Mouse (Mus musculus) stomach, embryonic 15.5 days (tissue): ENCODE data around the gene Fgfr3. TPM values are rescaled to one million over a fixed set of nuclear protein-coding genes. Genes with fewer than 3 reads are reported as not detected.

Experiments
- ATAC-seq: fragments of 200-750 bp; cut with Nextera tagmentation; 2 replicates; pipeline ENCODE4 v1.8.0; 2017; ENCODE audit warnings: low read depth, moderate number of reproducible peaks, moderate TSS enrichment; ENCODE audit not compliant: insufficient read depth, low FRiP score
- H3K27ac ChIP-seq: fragments of 300-500 bp; sonication (generic); 2 replicates; pipeline ENCODE4 v1.5.1; 2015; ENCODE audit warnings: mild to moderate bottlenecking, inconsistent platforms
- H3K27me3 ChIP-seq: fragments of 300-500 bp; sonication (generic); replicated peaks from 2 replicates; pipeline ENCODE4 v1.6.1; 2015; ENCODE audit warnings: inconsistent platforms
- H3K36me3 ChIP-seq: fragments of 300-500 bp; sonication (generic); 2 replicates; pipeline ENCODE4 v1.6.1; 2015; ENCODE audit warnings: inconsistent platforms
- H3K4me1 ChIP-seq: fragments of 300-500 bp; sonication (generic); 2 replicates; pipeline ENCODE4 v1.6.1; 2015; ENCODE audit warnings: inconsistent platforms
- H3K4me2 ChIP-seq: fragments of 300-500 bp; sonication (generic); 2 replicates; pipeline ENCODE4 v1.6.1; 2015; ENCODE audit warnings: mild to moderate bottlenecking, inconsistent platforms
- H3K4me3 ChIP-seq: fragments of 300-500 bp; sonication (generic); replicated peaks from 2 replicates; pipeline ENCODE4 v1.5.1; 2015; ENCODE audit warnings: inconsistent platforms
- H3K9ac ChIP-seq: fragments of 300-500 bp; sonication (generic); 2 replicates; pipeline ENCODE4 v1.6.1; 2015; ENCODE audit warnings: inconsistent platforms
- H3K9me3 ChIP-seq: fragments of 300-500 bp; sonication (generic); 2 replicates; pipeline ENCODE4 v1.6.1; 2016; ENCODE audit warnings: inconsistent platforms
- WGBS: fragments of 180-500 bp; shearing (Covaris S2); methylation state at CpG from one replicate; pipeline ENCODE4 v1.1.7; 2015; 5-methylcytosine and 5-hydroxymethylcytosine counted together
- polyA plus RNA-seq: library from polyadenylated mRNA; unstranded; fragments of >200 nt; fragmentation: Nextera tagmentation; extraction: Ambion mirVana; gene quantifications from 2 replicates; pipeline ENCODE4 v1.2.1, GENCODE M21; 2015

Fgfr3 gene
- polyA plus RNA-seq, 1 experiment from 2014 or later: 29.2 TPM

DNA sequence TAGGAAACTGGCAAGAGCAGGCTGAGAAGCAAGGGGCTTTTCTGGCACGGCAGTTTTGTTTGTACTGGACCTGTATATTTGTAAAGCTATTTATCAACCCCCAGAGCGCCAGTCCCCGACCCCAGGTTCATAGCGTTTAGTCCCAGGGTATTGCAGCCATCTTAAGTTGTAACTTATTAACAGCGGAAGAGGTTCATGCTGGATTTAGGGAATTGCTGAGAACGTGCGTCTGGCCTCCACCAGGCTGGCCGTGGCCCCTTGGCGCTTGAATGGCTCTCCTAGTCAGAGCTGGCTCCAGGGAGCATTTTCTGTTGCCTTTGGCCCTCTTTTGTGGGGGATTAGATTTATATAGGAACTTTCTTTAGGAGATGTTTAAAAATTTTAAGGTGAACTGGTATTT lies 14.8 kb downstream of the Fgfr3 start:
- ATAC-seq: no peak
- 56% methylated on average over 9 of the region's 9 CpGs for WGBS

DNA sequence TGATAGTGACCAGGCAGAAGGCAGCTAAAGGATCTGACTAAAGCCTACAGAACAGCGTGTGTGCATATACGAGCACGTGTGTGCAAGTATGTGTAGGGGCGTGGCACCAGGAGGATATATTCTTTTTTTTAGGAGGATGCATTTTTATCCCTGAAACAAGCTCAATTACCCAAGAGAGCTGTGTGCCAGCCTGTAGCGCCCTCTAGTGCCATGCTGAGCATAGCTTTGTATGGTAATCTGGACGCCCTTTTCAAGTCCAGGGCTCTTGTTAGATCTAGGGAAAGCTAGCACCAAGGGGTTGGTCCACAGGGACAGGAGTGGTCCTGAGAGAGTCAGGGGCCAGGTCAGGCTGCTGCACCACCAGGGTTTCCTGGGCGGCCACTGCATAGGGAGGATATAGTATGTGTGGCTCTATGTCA lies 16.4 kb downstream of the Fgfr3 start:
- 19% methylated on average over 7 of the region's 7 CpGs for WGBS
- peaks cover 12% of the 10 kb centered on the region; the same call in 1 of the 2 replicates for H3K36me3 ChIP-seq
- ATAC-seq: 0 out of 2 replicates have a peak, but pooled peaks have one; percentile 29

More for the DNA sequence above, 14.8 kb downstream of the Fgfr3 start:
- H3K27ac ChIP-seq: no peak overlapping the region
- peaks cover 23% of the 10 kb centered on the region; the same call in 1 of the 2 replicates for H3K36me3 ChIP-seq
- no peaks in the 10 kb centered on the region for H3K9me3 ChIP-seq
- no peaks in the 10 kb centered on the region for H3K27me3 ChIP-seq
- H3K4me2 ChIP-seq: no peak overlapping the region
- no peaks in the 10 kb centered on the region for H3K4me1 ChIP-seq
- H3K4me3 ChIP-seq: no peak overlapping the region
- H3K9ac ChIP-seq: no peak overlapping the region

DNA sequence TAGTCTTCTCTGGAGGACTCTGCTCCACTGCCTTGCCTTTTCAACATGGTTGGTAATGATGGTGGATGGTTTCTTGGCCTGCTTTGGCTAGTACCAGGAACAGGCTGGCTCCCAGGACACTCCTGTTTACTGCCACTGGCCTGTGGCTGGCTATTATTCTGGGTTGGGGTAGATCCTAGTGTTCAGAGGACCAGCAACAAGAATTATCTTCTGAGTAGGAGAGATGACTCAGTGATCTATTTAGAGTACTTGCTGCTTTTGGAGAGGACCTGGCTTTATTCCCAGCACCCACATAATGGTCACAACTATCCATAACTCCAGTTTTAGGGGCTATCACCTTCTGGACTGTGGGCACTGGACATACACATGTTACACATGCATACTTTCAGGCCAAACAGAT lies 16.9 kb downstream of the Fgfr3 start:
- no peak for ATAC-seq
- no peak overlapping the region for H3K27ac ChIP-seq
- peaks cover 12% of the 10 kb centered on the region; the same call in 1 of the 2 replicates for H3K36me3 ChIP-seq

More for the DNA sequence above, 16.4 kb downstream of the Fgfr3 start:
- Histone ChIP-seq H3K9me3 (no peaks in the 10 kb centered on the region), H3K9ac (no peak overlapping the region), H3K4me1 (no peaks in the 10 kb centered on the region), H3K27me3 (no peaks in the 10 kb centered on the region), H3K27ac (no peak overlapping the region), H3K4me2 (no peak overlapping the region), H3K4me3 (no peak overlapping the region)

GRCm38 (mm10) chr5:33740548-33740947 lies 19.1 kb downstream of the Fgfr3 start:
- H3K4me3 ChIP-seq: no peak overlapping the region
- peaks cover 23% of the 10 kb centered on the region for H3K36me3 ChIP-seq
- H3K4me2 ChIP-seq: no peak overlapping the region
- H3K9me3 ChIP-seq: no peaks in the 10 kb centered on the region
- peak; percentile 44; the same call in 1 of the 2 replicates for ATAC-seq
- no peak overlapping the region for H3K27ac ChIP-seq
- WGBS: 82% methylated on average over 4 of the region's 4 CpGs
- no peak overlapping the region for H3K9ac ChIP-seq
- no peaks in the 10 kb centered on the region for H3K27me3 ChIP-seq
- no peaks in the 10 kb centered on the region for H3K4me1 ChIP-seq

More for the DNA sequence above, 16.9 kb downstream of the Fgfr3 start:
- H3K4me3 ChIP-seq: no peak overlapping the region
- no peaks in the 10 kb centered on the region for H3K27me3 ChIP-seq
- no peaks in the 10 kb centered on the region for H3K9me3 ChIP-seq
- H3K4me1 ChIP-seq: no peaks in the 10 kb centered on the region
- no peak overlapping the region for H3K4me2 ChIP-seq
- no peak overlapping the region for H3K9ac ChIP-seq

GRCm38 (mm10) chr5:33743481-33743880 lies 22.0 kb downstream of the Fgfr3 start:
- Histone ChIP-seq H3K4me2 (no peak overlapping the region), H3K4me1 (no peaks in the 10 kb centered on the region), H3K36me3 (peaks cover 40% of the 10 kb centered on the region), H3K27me3 (no peaks in the 10 kb centered on the region), H3K9me3 (no peaks in the 10 kb centered on the region), H3K4me3 (no peak overlapping the region), H3K27ac (no peak overlapping the region), H3K9ac (no peak overlapping the region)
- no peak for ATAC-seq
- WGBS: 89% methylated on average over 8 of the region's 8 CpGs

DNA sequence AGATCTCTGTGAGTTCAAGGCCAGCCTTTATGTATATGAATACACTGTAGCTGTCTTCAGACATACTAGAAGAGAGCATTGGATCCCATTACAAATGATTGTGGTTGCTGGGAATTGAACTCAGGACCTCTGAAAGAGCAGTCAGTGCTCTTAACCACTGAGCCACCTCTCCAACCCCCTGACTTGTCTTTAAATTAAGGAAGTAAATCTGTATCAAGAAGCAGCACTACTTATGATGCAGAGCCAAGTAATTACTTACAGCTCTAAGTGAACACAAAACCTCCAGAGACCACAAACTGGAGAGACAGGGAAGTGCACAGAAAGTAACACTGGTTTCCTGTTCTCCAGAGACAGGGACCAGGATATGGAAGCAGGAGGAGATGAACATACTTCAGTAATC lies 55.7 kb downstream of the Fgfr3 start:
- no peak overlapping the region for H3K4me3 ChIP-seq
- H3K9me3 ChIP-seq: no peaks in the 10 kb centered on the region
- no peaks in the 10 kb centered on the region for H3K27me3 ChIP-seq
- H3K4me2 ChIP-seq: no peak overlapping the region
- H3K36me3 ChIP-seq: peaks cover 15% of the 10 kb centered on the region
- no peak for ATAC-seq
- H3K27ac ChIP-seq: no peak overlapping the region
- H3K9ac ChIP-seq: no peak overlapping the region
- peaks cover 7% of the 10 kb centered on the region for H3K4me1 ChIP-seq

- peak overlapping the region; percentile 87; the same call in 1 of the 2 replicates for H3K27ac ChIP-seq
- H3K4me1 ChIP-seq: peaks cover 11% of the 10 kb centered on the region
- ATAC-seq: no peak
- H3K36me3 ChIP-seq: peaks cover 11% of the 10 kb centered on the region
- 3% methylated on average over 11 of the region's 11 CpGs for WGBS
- H3K4me2 ChIP-seq: peak overlapping the region; percentile 86
- peak overlapping the region; percentile 73 for H3K9ac ChIP-seq
- H3K9me3 ChIP-seq: no peaks in the 10 kb centered on the region
- no peaks in the 10 kb centered on the region for H3K27me3 ChIP-seq
- H3K4me3 ChIP-seq: peak overlapping the region; percentile 97
Measured at GRCm38 (mm10) chr5:33781964-33782344, 60.5 kb downstream of the Fgfr3 start.

GRCm38 (mm10) chr5:33782345-33782998 lies 61.0 kb downstream of the Fgfr3 start, which contains the start of gene Letm1:
Gene Letm1 (minus strand): TSS chr5:33782817.
- WGBS: 0% methylated on average over 65 of the region's 65 CpGs
- peaks cover 5% of the 10 kb centered on the region for H3K36me3 ChIP-seq
- ATAC-seq: peak; percentile 100

DNA sequence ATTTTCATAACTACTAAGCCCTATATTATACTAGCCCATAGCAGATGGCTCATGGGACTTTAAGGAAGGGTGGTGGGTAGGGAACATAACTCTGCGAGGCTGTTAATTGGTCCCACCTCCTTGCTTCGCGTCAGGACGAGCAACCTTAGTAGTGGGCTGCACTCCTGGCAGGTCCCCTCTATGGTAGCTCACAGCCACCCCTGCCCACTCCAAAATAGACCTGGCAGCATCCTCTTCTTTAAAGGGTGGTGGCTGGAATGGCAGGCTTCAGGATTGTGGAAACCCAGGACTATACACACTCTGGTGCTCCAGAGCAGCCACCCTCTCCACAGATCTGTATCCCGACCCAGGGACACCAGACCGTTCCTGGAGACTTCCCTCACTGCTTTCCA lies 61.5 kb downstream of the Fgfr3 start:
- H3K9me3 ChIP-seq: no peaks in the 10 kb centered on the region
- peak overlapping the region; percentile 97 for H3K4me3 ChIP-seq
- ATAC-seq: peak; percentile 52
- peak overlapping the region; percentile 73; the same call in 1 of the 2 replicates for H3K9ac ChIP-seq
- H3K27ac ChIP-seq: no peak overlapping the region
- 9% methylated on average over 6 of the region's 6 CpGs for WGBS
- peak overlapping the region; percentile 86 for H3K4me2 ChIP-seq
- peaks cover 11% of the 10 kb centered on the region for H3K4me1 ChIP-seq
- H3K27me3 ChIP-seq: no peaks in the 10 kb centered on the region
- peaks cover under 1% of the 10 kb centered on the region; the same call in 1 of the 2 replicates for H3K36me3 ChIP-seq

More at GRCm38 (mm10) chr5:33782345-33782998, 61.0 kb downstream of the Fgfr3 start, which contains the start of gene Letm1:
- peaks cover 11% of the 10 kb centered on the region for H3K4me1 ChIP-seq
- H3K4me3 ChIP-seq: peak within 1 kb of the TSS; percentile 97
- peak within 1 kb of the TSS; percentile 86 for H3K4me2 ChIP-seq
- peak within 1 kb of the TSS; percentile 73 for H3K9ac ChIP-seq
- H3K9me3 ChIP-seq: no peaks in the 10 kb centered on the region
- H3K27me3 ChIP-seq: no peaks in the 10 kb centered on the region
- peak within 1 kb of the TSS; percentile 87 for H3K27ac ChIP-seq

Other genes with a start within 250 kb of the Fgfr3 start
- 52.9 and 53.9 TPM in 2 replicates for gene Fam53a, start 92.0 kb upstream of the Fgfr3 start, polyA plus RNA-seq
- gene Gm9903, start 91.7 kb upstream of the Fgfr3 start, polyA plus RNA-seq: 0.17 and 0.58 TPM in 2 replicates
- 208 and 215 TPM in 2 replicates for gene Slbp, start 69.1 kb upstream of the Fgfr3 start, polyA plus RNA-seq
- gene Tacc3, start 63.5 kb upstream of the Fgfr3 start, polyA plus RNA-seq: 155 and 165 TPM in 2 replicates
- 33.7 and 35.6 TPM in 2 replicates for gene Tmem129, start 63.3 kb upstream of the Fgfr3 start, polyA plus RNA-seq
- gene Letm1, start 61.1 kb downstream of the Fgfr3 start, polyA plus RNA-seq: 44.3 and 44.7 TPM in 2 replicates
- gene Nsd2, start 99.1 kb downstream of the Fgfr3 start, polyA plus RNA-seq: 37.3 and 37.9 TPM in 2 replicates
- 47.0 and 48.9 TPM in 2 replicates for gene Nelfa, start 214.7 kb downstream of the Fgfr3 start, polyA plus RNA-seq